Mouse (Mus musculus) liver, embryonic 14.5 days (tissue): Measurements from ENCODE around the gene Eipr1. TPM values are rescaled to one million over a fixed set of nuclear protein-coding genes. Genes with fewer than 3 reads are reported as not detected.

Source experiments
- ATAC-seq: fragments of 200-750 bp; cut with Nextera tagmentation; 2 replicates; pipeline ENCODE4 v1.8.0; 2017; ENCODE audit warnings: moderate number of reproducible peaks, mild to moderate bottlenecking, moderate library complexity; ENCODE audit not compliant: insufficient read depth
- DNase-seq, 3 experiments: peaks; one replicate each; pipeline ENCODE4 v3.0.0-alpha.2; 2012 to 2013; ENCODE audit warnings: low read depth in 3 of 3, low spot score in 3 of 3
- H3K27ac ChIP-seq: fragments of 300-500 bp; sonication (generic); 2 replicates; pipeline ENCODE4 v1.5.1; 2014; ENCODE audit warnings: moderate library complexity, mild to moderate bottlenecking, control low read depth, inconsistent platforms
- H3K27me3 ChIP-seq: fragments of 300-500 bp; sonication (generic); 2 replicates; pipeline ENCODE4 v1.6.1; 2014; ENCODE audit warnings: mild to moderate bottlenecking, low read length, moderate library complexity; ENCODE audit not compliant: control insufficient read depth, insufficient read depth
- H3K36me3 ChIP-seq: fragments of 300-500 bp; sonication (generic); replicated peaks from 2 replicates; pipeline ENCODE4 v1.6.1; 2014; ENCODE audit warnings: low read depth; ENCODE audit not compliant: control insufficient read depth, insufficient read depth
- H3K4me1 ChIP-seq, 2 experiments: fragments of 200-500 bp in 1 of 2; fragments of 300-500 bp in 1 of 2; sonication (generic) in 1 of 2; replicated peaks; 2 replicates each; pipeline ENCODE4 v1.6.1; 2012 to 2014; ENCODE audit warnings: antibody characterized with exemption in 1 of 2, inconsistent platforms in 1 of 2, low read length in 1 of 2; ENCODE audit not compliant: control insufficient read depth in 2 of 2, insufficient read depth in 2 of 2
- H3K4me2 ChIP-seq: fragments of 300-500 bp; sonication (generic); 2 replicates; pipeline ENCODE4 v1.6.1; 2014; ENCODE audit warnings: low read depth, mild to moderate bottlenecking, control low read depth, moderate library complexity
- H3K4me3 ChIP-seq, 2 experiments: fragments of 200-500 bp in 1 of 2; fragments of 300-500 bp in 1 of 2; sonication (generic) in 1 of 2; 2 replicates each; pipeline ENCODE4 v1.5.1; 2012 to 2014; ENCODE audit warnings: low read depth in 2 of 2, low read length in 2 of 2, mild to moderate bottlenecking in 2 of 2, control low read depth in 1 of 2, inconsistent platforms in 1 of 2, moderate library complexity in 1 of 2; ENCODE audit not compliant: insufficient read depth in 1 of 2
- H3K9ac ChIP-seq: fragments of 300-500 bp; sonication (generic); replicated peaks from 2 replicates; pipeline ENCODE4 v1.6.1; 2014; ENCODE audit warnings: mild to moderate bottlenecking, control low read depth, moderate library complexity
- H3K9me3 ChIP-seq: fragments of 300-500 bp; sonication (generic); 2 replicates; pipeline ENCODE4 v1.6.1; 2016; ENCODE audit warnings: low read length, mixed read lengths; ENCODE audit not compliant: control insufficient read depth
- CTCF ChIP-seq: IDR thresholded peaks from 2 replicates; pipeline ENCODE4 v1.5.1; 2016; ENCODE audit warnings: antibody characterized with exemption, low read depth, control low read depth
- EP300 ChIP-seq: IDR thresholded peaks from 2 replicates; pipeline ENCODE4 v1.6.1; 2016; ENCODE audit warnings: antibody characterized with exemption, low read depth
- WGBS: fragments of 180-500 bp; shearing (Covaris S2); extraction: QIAGEN DNeasy Blood & Tissue Kit; methylation state at CpG from one replicate; pipeline ENCODE4 v1.1.7; 2014; ENCODE audit not compliant: insufficient replicate concordance; 5-methylcytosine and 5-hydroxymethylcytosine counted together
- polyA plus RNA-seq, 2 experiments: library from polyadenylated mRNA; depleted of rRNA in 1 of 2; stranded (reverse) in 1 of 2; unstranded in 1 of 2; fragments of >200 nt; fragmentation: Nextera tagmentation in 1 of 2; extraction: Ambion mirVana in 1 of 2; gene quantifications; 2 replicates each; pipeline versions ENCODE4 v1.2.1 to v1.2.3; 2012 to 2014

The Eipr1 gene
- polyA plus RNA-seq (2012; rRNA removed) (15.2 and 18.6 TPM in 2 replicates), polyA plus RNA-seq (2014; fragmentation: Nextera tagmentation; extraction: Ambion mirVana) (29.4 and 31.8 TPM in 2 replicates)

DNA sequence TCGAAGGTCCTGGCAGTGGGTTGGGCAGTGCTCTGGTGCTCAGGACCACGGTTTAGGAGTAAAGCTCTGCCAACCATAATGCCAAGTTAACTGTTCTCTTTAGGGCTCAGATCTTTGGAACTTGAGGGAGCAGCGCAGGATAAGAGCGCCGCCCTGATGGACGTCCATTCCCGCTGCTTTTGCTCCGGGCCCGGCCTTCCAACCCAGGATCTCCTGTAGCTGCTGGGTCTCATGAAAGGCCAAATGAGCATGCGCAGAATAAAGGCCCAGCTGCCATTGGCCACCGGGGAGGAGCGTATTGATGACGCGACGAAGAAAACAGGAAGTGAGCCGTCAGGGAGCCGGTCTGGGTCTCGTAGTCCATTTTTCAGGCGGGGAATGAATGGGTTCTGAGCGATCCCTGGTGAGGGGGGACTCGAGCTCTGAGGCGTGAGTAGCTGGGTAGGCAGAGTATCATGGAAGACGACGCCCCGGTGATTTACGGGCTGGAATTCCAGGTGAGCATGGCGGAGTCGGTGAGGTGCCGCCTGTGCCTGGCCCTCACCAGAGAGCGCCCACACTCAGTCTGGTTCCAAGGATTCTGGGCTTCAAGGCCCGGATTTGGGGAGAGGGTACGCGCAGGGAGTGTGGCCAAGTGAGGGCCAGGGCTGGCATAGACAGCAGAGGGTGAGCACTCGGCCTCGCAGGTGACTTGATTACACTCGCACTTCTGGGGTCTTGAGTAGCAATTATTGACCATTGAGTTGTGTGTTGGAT, at the start of gene Eipr1:
Eipr1 (plus strand) TSS at position 296 of the 756 bp plus-strand sequence.
- Histone ChIP-seq H3K27me3 (no peaks in the 10 kb centered on the region), H3K4me2 (peak within 1 kb of the TSS; percentile 95), H3K9me3 (no peaks in the 10 kb centered on the region), H3K4me1 (peaks cover 17 to 26% of the 10 kb centered on the region in 2 experiments), H3K27ac (peak within 1 kb of the TSS; percentile 72), H3K9ac (peak within 1 kb of the TSS; percentile 95), H3K36me3 (peaks cover 1% of the 10 kb centered on the region; the same call in 1 of the 2 replicates), H3K4me3 (peak within 1 kb of the TSS; percentile 96 to 98)
- 2% methylated on average over 36 of the region's 36 CpGs for WGBS
- peak; percentile 88 for ATAC-seq
- TF ChIP-seq CTCF (peak; percentile 47), EP300 (no peak)
- peak; percentile 95 to 97 (median 96) for DNase-seq

DNA sequence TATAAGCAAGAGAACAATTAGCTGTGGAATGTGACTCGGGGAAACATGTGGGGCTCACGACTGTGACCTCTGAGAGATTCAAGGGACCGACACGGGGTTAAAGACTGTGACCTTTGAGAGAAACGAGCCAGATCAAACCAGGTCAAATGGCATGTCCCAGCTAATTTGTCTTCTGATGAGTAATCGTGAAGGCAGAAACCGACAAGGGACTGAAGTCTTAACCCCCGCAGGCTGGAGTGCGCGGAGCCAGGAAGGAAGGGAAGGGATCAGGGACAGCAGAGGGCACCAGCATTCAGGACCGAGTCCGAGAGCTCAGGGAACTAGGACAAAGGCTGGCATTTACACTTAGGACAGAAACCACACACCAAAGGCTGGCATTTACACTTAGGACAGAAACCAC, 47.2 kb upstream of the Eipr1 start:
- ATAC-seq: no peak
- 60% methylated on average over 12 of the region's 12 CpGs for WGBS
- Histone ChIP-seq H3K4me3 (no peak overlapping the region), H3K36me3 (no peaks in the 10 kb centered on the region; the same call in 1 of the 2 replicates), H3K27me3 (no peaks in the 10 kb centered on the region), H3K4me2 (no peak overlapping the region), H3K27ac (no peak overlapping the region), H3K9me3 (no peaks in the 10 kb centered on the region), H3K9ac (no peak overlapping the region), H3K4me1 (no peaks in the 10 kb centered on the region)
- TF ChIP-seq CTCF (no peak), EP300 (no peak)
- no peak for DNase-seq

DNA sequence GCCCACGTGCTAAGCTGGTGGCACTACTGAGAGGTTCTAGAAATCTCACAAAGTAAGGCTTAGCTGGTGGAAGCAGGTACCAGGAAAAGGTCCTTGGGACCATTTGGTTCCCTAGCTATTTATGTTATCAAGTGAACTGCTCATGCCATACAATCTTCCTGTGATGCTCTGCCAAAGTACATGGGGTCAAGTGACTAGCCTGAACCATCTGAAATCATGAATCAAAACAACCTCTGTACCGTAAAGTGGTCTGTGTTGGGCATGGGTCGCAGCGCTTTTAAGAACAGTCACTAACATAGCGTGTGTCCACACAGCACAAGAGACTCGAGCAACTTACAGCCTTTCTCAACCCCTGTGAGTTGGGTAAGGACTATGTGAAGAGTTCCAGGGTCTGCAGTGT, 46.4 kb upstream of the Eipr1 start:
- no peaks in the 10 kb centered on the region for H3K9me3 ChIP-seq
- DNase-seq (no peak), ATAC-seq (no peak)
- H3K9ac ChIP-seq: no peak overlapping the region
- no peaks in the 10 kb centered on the region for H3K27me3 ChIP-seq
- H3K27ac ChIP-seq: no peak overlapping the region
- no peak overlapping the region for H3K4me3 ChIP-seq
- WGBS: 81% methylated on average over 6 of the region's 6 CpGs
- peaks cover 4% of the 10 kb centered on the region; the same call in 1 of the 2 replicates for H3K36me3 ChIP-seq
- no peaks in the 10 kb centered on the region for H3K4me1 ChIP-seq
- no peak overlapping the region for H3K4me2 ChIP-seq
- TF ChIP-seq EP300 (no peak), CTCF (no peak)

DNA sequence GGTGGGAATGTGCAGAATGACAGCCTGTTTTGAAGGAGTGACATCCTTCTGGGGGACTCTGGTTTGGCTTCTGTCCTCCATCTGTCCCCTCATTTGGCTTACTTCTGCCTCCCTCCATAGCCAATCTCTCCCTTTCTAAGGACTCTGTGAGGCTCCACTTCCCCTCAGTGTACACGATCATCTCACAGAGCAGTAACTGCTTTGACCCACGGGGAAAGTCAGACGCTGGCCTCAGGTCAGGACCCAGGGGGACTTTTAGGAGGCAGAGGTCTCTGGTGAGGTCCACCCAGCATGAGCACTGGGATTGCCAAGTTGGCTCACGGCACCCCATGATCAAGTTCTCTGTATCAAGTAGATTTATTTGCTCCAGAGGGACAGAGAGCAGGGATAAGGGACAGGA, 43.4 kb upstream of the Eipr1 start:
- H3K27ac ChIP-seq: no peak overlapping the region
- no peak for ATAC-seq

DNA sequence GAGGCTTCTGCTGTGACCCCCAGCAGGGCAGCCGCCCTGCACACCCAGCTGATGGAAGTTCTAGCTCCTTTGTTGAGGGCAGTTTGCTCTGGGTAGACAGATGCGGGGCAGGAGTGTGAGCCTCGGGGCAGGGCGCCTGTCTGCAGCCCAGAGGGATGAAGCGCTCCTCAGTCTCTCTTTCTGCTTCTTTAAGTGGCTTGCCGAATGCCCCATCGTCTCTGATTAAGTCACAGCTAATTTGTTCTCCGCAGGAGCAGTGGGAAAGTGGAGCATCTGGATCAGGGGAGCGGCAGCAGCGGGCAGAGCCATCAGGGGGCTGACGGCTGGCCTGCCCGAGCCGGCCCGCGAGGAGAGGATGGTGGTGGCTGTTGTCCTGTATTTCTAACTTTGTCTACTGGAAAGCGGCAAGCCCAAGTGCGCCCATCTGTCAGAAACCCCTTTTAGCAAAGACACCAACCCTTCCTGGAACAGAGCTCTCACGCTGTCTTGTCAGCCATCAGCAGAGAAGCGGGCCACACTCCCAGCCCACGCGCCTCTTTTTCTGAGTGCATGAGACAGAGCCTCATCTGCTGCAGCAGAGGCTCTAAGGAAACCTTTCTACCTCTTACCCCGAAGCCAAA, 40.9 kb upstream of the Eipr1 start:
- no peak for ATAC-seq
- WGBS: 84% methylated on average over 22 of the region's 22 CpGs
- peaks cover 8% of the 10 kb centered on the region; the same call in 1 of the 2 replicates for H3K36me3 ChIP-seq

More for the DNA sequence above, 43.4 kb upstream of the Eipr1 start:
- H3K36me3 ChIP-seq: peaks cover 7% of the 10 kb centered on the region; the same call in 1 of the 2 replicates
- no peak overlapping the region for H3K4me3 ChIP-seq
- no peak overlapping the region for H3K4me2 ChIP-seq
- WGBS: 68% methylated on average over 4 of the region's 4 CpGs
- H3K9ac ChIP-seq: no peak overlapping the region
- TF ChIP-seq CTCF (no peak), EP300 (no peak)
- no peaks in the 10 kb centered on the region for H3K27me3 ChIP-seq
- H3K9me3 ChIP-seq: no peaks in the 10 kb centered on the region
- no peaks in the 10 kb centered on the region for H3K4me1 ChIP-seq
- DNase-seq: no peak

More for the DNA sequence above, 40.9 kb upstream of the Eipr1 start:
- TF ChIP-seq EP300 (no peak), CTCF (no peak)
- Histone ChIP-seq H3K4me1 (peaks cover 0 to 4% of the 10 kb centered on the region in 2 experiments; a peak in 1 of 4 replicates), H3K27me3 (no peaks in the 10 kb centered on the region), H3K9me3 (no peaks in the 10 kb centered on the region), H3K27ac (no peak overlapping the region), H3K9ac (no peak overlapping the region), H3K4me2 (no peak overlapping the region), H3K4me3 (no peak overlapping the region)
- DNase-seq: no peak
